Mouse (Mus musculus): ENCODE measurements around the gene H2afx. TPM values are rescaled to one million over a fixed set of nuclear protein-coding genes. Genes with fewer than 3 reads are reported as not detected.
"Not testable (repeated sequence)": the region's sequence is repeated elsewhere in the genome, so short reads cannot be mapped to it uniquely, and the experiment has no call there.

H2afx gene
- polyA plus RNA-seq, 1 experiment from 2014 or later = 121 TPM

DNA sequence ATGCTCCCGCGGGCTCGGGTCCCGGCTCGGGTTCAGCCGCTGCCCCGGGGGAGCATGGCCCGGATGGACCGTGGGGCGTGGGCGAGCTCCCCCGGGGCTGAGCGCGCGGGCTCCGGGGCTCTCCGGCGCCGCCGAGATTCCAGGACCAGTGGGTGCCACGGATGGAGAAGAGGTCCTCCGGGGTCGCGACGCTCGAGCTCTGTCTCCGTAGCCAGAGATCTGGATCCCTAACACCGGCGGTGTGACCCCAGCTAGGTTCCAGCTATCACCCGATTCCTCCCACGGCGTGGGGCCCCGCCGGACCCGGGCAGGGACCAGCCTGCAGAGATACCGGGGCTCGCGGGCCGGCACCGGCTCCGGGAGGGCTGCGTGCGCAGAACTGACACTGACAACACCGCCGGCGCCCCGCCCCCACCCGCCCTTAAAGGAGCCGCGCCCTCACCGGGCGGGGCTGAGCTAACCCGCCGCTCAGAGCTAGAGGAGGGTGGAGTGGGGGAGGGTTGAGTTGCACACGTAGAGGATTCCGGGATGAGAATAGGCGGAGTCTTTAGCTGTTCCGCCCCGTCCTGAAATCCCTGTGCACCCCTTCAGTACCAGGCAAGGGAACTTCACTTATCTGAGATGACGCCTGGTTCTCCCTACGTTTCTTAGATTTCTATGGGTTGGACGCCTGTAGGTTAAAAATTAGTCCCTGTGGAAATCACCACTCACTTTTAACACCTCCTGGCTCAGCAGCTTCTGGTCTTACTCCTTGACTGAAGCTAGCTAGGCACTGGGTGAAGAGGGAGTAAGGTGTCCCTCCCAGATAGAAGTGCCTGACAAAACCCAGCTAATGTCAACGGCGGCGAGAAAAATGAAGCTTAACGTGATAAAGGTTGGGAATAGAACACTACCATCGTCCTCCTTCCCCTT lies 14.4 kb upstream of the H2afx start, which contains the start of gene C2cd2l:
Gene C2cd2l (minus strand): TSS at position 399 of the 912 bp plus-strand sequence.
- H3K4me3 ChIP-seq = peak within 1 kb of the TSS; percentile 88
- WGBS = 0% methylated on average over 65 of the region's 67 CpGs
- H3K9ac ChIP-seq = peak within 1 kb of the TSS; percentile 89
- no peaks in the 10 kb centered on the region for H3K9me3 ChIP-seq
- H3K36me3 ChIP-seq (replicated peaks) = peaks cover 8% of the 10 kb centered on the region; the same call in 1 of the 2 replicates
- H3K4me2 ChIP-seq = peak within 1 kb of the TSS; percentile 97
- H3K27ac ChIP-seq = peak within 1 kb of the TSS; percentile 85
- peaks cover 34% of the 10 kb centered on the region for H3K4me1 ChIP-seq
- no peaks in the 10 kb centered on the region for H3K27me3 ChIP-seq (replicated peaks)
- peak; percentile 98 for ATAC-seq (replicated peaks)

GRCm38 (mm10) chr9:44320799-44321133 lies 13.7 kb upstream of the H2afx start:
- Histone ChIP-seq H3K4me1 (peaks cover 37% of the 10 kb centered on the region), H3K4me2 (peak overlapping the region; percentile 97), H3K36me3 (replicated peaks) (peaks cover 4% of the 10 kb centered on the region; the same call in 1 of the 2 replicates), H3K9ac (peak overlapping the region; percentile 31), H3K9me3 (no peaks in the 10 kb centered on the region), H3K4me3 (peak overlapping the region; percentile 88), H3K27me3 (replicated peaks) (no peaks in the 10 kb centered on the region), H3K27ac (peak overlapping the region; percentile 77)
- ATAC-seq (replicated peaks) = peak; percentile 21; the same call in 1 of the 2 replicates
- 16% methylated on average over 6 of the region's 6 CpGs for WGBS

DNA sequence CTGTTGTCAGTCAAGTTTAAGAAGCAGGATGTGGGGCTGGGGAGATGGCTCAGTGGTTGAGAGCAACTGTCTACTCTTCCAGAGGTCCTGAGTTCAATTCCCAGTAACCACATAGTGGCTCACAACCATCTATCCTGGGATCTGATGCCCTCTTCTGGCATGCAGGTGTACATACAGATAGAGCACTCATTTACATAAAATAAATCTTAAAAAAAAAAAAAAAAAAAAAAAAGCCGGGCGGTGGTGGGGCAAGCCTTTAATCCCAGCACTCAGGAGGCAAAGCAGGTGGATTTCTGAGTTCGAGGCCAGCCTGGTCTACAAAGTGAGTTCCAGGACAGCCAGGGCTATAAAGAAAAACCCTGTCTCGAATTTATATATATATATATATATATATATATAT lies 10.8 kb upstream of the H2afx start:
- not testable (repeated sequence) for H3K9ac ChIP-seq; H3K27me3 ChIP-seq (replicated peaks); H3K9me3 ChIP-seq; H3K4me3 ChIP-seq; H3K27ac ChIP-seq; H3K4me2 ChIP-seq; H3K36me3 ChIP-seq (replicated peaks); ATAC-seq (replicated peaks)
- 44% methylated on average over 1 of the region's 4 CpGs for WGBS
- H3K4me1 ChIP-seq = peaks cover 36% of the 10 kb centered on the region

DNA sequence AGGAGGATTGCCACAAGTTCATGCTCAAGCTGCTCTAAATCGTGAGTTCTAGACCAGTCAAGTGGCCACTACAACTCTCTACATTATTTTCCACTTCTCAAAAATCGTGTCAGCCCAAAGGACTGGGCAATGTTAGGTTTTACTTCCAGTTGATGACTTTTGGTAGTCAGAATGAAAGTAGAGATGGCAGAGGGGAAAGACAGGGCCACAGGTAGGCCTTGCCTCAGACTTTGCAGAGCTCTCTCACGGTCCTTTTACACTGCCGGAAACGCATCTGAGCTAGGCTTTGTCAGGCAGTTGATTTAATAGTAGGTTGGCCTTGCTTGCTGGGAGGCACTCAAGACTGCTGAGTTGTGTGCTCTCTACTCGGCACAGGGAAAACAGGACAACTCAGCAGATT lies 10.3 kb upstream of the H2afx start:
- peaks cover 31% of the 10 kb centered on the region for H3K4me1 ChIP-seq
- ATAC-seq (replicated peaks) = no peak
- no peak overlapping the region for H3K4me3 ChIP-seq
- 83% methylated on average over 6 of the region's 6 CpGs for WGBS
- no peak overlapping the region for H3K4me2 ChIP-seq
- H3K27me3 ChIP-seq (replicated peaks) = no peaks in the 10 kb centered on the region
- H3K36me3 ChIP-seq (replicated peaks) = 0 out of 2 replicates have a peak, but pooled peaks cover 5% of the 10 kb centered on the region
- H3K9me3 ChIP-seq = no peaks in the 10 kb centered on the region
- H3K27ac ChIP-seq = no peak overlapping the region
- no peak overlapping the region for H3K9ac ChIP-seq

DNA sequence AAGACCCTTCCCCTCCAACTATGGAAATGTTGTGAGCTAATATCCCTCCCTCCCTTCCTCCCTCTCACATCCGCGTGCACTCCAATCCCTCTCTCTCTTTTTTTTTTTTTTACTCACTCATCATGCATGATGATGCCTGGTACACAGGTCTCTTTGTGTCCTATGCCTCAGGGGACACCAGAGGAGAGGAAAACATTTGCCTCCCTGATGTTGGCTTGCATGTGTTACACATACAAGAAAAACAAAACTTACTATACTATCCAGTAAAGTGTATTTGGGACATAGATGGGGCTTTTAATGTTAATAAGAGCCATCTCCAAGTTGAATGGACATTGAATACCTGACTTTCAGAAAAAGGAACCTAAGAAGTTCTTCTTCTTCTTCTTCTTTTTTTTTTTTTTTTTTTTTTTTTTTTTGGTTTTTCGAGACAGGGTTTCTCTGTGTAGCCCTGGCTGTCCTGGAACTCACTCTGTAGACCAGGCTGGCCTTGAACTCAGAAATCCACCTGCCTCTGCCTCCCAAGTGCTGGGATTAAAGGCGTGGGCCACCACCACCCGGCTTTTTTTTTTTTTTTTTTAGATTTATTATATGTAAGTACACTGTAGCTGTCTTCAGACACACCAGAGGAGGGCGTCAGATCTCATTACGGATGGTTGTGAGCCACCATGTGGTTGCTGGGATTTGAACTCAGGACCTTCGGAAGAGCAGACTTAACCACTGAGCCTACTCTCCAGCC lies 9.3 kb upstream of the H2afx start:
- Histone ChIP-seq H3K4me1 (peaks cover 27% of the 10 kb centered on the region), H3K4me2 (peak overlapping the region; percentile 61), H3K4me3 (peak overlapping the region; percentile 90; the same call in 1 of the 2 replicates)
- H3K27me3 ChIP-seq (replicated peaks); H3K9me3 ChIP-seq; H3K27ac ChIP-seq; ATAC-seq (replicated peaks); H3K9ac ChIP-seq; H3K36me3 ChIP-seq (replicated peaks): not testable (repeated sequence)
- WGBS = 59% methylated on average over 7 of the region's 8 CpGs

DNA sequence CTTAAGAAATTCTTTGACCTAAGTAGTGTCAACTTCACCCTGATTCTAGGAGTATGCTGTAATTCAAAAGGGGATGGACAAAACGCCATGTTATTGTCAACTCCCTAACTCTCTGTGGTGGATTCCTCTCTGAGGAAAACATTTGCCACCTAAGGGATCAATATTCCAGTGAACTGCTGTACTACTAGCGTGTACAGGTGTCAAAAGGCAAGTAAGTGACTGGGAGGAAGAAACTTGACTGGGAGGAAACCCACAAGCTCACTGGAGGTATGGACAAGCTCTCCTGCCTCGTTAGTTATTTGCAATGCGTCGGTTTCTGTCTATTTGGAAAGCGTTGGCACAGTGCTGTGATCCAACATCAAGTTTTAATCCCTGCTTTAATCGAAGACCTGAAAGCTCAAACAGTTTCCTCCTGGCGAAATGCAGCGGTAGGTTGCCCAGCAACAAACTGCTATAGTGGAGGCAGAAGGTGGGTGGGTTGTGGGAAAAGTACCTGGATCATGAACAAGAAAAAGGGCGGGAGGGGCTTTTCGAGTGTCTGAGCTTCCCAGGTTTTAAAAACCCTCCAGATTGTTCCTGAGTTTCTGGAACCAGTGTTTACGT lies 8.6 kb upstream of the H2afx start, which contains the start of gene Dpagt1:
Gene Dpagt1 (plus strand): TSS at position 252 of the 603 bp plus-strand sequence.
- Histone ChIP-seq H3K4me3 (peak within 1 kb of the TSS; percentile 90), H3K9me3 (no peaks in the 10 kb centered on the region), H3K27me3 (replicated peaks) (no peaks in the 10 kb centered on the region), H3K4me1 (peaks cover 22% of the 10 kb centered on the region), H3K27ac (peak within 1 kb of the TSS; percentile 90), H3K4me2 (peak within 1 kb of the TSS; percentile 61), H3K36me3 (replicated peaks) (peaks cover 11% of the 10 kb centered on the region; the same call in 1 of the 2 replicates), H3K9ac (peak within 1 kb of the TSS; percentile 85)
- peak; percentile 62 for ATAC-seq (replicated peaks)
- 3% methylated on average over 12 of the region's 12 CpGs for WGBS

GRCm38 (mm10) chr9:44326371-44327063 lies 8.0 kb upstream of the H2afx start:
- H3K9ac ChIP-seq = peak overlapping the region; percentile 85
- peak overlapping the region; percentile 61 for H3K4me2 ChIP-seq
- peak overlapping the region; percentile 90 for H3K4me3 ChIP-seq
- no peaks in the 10 kb centered on the region for H3K9me3 ChIP-seq
- peaks cover 19% of the 10 kb centered on the region for H3K4me1 ChIP-seq
- WGBS = 0% methylated on average over 38 of the region's 38 CpGs
- peak; percentile 96 for ATAC-seq (replicated peaks)
- peaks cover 17% of the 10 kb centered on the region for H3K36me3 ChIP-seq (replicated peaks)
- H3K27me3 ChIP-seq (replicated peaks) = no peaks in the 10 kb centered on the region
- H3K27ac ChIP-seq = peak overlapping the region; percentile 90

DNA sequence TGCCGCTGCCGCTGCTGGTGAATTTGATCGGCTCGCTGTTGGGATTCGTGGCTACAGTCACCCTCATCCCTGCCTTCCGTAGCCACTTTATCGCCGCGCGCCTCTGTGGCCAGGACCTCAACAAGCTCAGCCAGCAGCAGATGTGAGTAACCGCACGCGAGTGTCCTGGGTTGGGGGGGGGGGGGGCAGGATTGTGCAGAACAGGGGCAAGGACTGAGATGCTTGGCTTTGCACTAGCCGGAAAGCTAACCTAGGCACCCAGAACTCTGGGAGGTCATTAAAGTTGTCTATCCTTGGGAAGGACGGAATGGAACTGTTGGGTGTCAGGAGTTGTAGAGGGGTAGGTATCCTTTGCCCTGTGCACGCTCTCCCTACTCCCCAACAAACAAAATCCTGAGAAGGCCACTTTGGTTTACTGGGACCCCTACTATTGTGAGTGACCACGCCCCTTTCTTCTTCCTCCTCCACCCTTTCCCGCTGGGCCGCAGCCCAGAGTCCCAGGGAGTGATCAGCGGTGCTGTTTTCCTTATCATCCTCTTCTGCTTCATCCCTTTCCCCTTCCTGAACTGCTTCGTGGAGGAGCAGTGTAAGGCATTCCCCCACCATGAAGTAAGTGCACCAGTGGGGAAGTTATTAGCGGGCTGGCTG lies 7.3 kb upstream of the H2afx start:
- H3K27me3 ChIP-seq (replicated peaks) = no peaks in the 10 kb centered on the region
- 0% methylated on average over 22 of the region's 22 CpGs for WGBS
- peak overlapping the region; percentile 90 for H3K4me3 ChIP-seq
- peaks cover 19% of the 10 kb centered on the region for H3K4me1 ChIP-seq
- peak overlapping the region; percentile 90 for H3K27ac ChIP-seq
- no peaks in the 10 kb centered on the region for H3K9me3 ChIP-seq
- peaks cover 22% of the 10 kb centered on the region for H3K36me3 ChIP-seq (replicated peaks)
- peak overlapping the region; percentile 85 for H3K9ac ChIP-seq
- H3K4me2 ChIP-seq = peak overlapping the region; percentile 61
- ATAC-seq (replicated peaks) = peak; percentile 25

- H3K4me2 ChIP-seq = peak overlapping the region; percentile 61
- no peak overlapping the region for H3K27ac ChIP-seq
- no peak for ATAC-seq (replicated peaks)
- H3K4me1 ChIP-seq = peaks cover 19% of the 10 kb centered on the region
- no peaks in the 10 kb centered on the region for H3K9me3 ChIP-seq
- no peaks in the 10 kb centered on the region for H3K27me3 ChIP-seq (replicated peaks)
- H3K36me3 ChIP-seq (replicated peaks) = peaks cover 28% of the 10 kb centered on the region
- 0 out of 2 replicates have a peak overlapping the region, but pooled peaks have one; percentile 21 for H3K9ac ChIP-seq
- 87% methylated on average over 5 of the region's 5 CpGs for WGBS
- H3K4me3 ChIP-seq = peak overlapping the region; percentile 90
Measured at GRCm38 (mm10) chr9:44327926-44328325, 6.6 kb upstream of the H2afx start.

DNA sequence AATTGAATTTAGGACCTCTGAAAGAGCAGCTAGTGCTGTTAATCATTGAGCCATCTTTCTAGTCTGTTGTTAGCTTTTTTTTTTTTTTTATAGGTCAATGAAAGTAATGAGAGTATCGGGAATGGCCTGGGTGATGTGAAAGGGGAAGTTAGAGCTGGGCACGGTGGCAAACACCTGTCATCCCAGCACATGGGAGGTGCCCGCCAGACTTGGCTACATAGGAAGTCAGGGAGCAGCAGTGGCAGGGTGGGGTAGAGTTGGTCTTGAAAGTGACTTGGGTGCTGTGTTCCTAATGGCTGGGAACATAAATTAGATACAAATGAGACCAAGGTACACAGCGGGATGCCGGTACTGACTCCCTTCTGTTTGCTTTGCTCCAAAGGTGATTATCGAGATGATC lies 3.8 kb upstream of the H2afx start:
- peaks cover 38% of the 10 kb centered on the region for H3K36me3 ChIP-seq (replicated peaks)
- no peak overlapping the region for H3K4me3 ChIP-seq
- no peaks in the 10 kb centered on the region for H3K27me3 ChIP-seq (replicated peaks)
- H3K9me3 ChIP-seq = no peaks in the 10 kb centered on the region
- peaks cover 18% of the 10 kb centered on the region for H3K4me1 ChIP-seq
- 97% methylated on average over 6 of the region's 6 CpGs for WGBS
- ATAC-seq (replicated peaks) = no peak
- H3K9ac ChIP-seq = no peak overlapping the region
- no peak overlapping the region for H3K27ac ChIP-seq
- H3K4me2 ChIP-seq = no peak overlapping the region

- 95% methylated on average over 13 of the region's 13 CpGs for WGBS
Measured at GRCm38 (mm10) chr9:44332918-44333638, 1.4 kb upstream of the H2afx start.

More at GRCm38 (mm10) chr9:44332918-44333638, 1.4 kb upstream of the H2afx start:
- no peak overlapping the region for H3K27ac ChIP-seq
- H3K9me3 ChIP-seq = no peaks in the 10 kb centered on the region
- no peak for ATAC-seq (replicated peaks)
- no peak overlapping the region for H3K4me2 ChIP-seq
- no peak overlapping the region for H3K9ac ChIP-seq
- H3K4me3 ChIP-seq = no peak overlapping the region
- H3K36me3 ChIP-seq (replicated peaks) = peaks cover 38% of the 10 kb centered on the region
- H3K4me1 ChIP-seq = peaks cover 24% of the 10 kb centered on the region
- no peaks in the 10 kb centered on the region for H3K27me3 ChIP-seq (replicated peaks)
